Mouse (Mus musculus): ENCODE measurements around the gene Rin3.

Rin3 gene

GRCm38 (mm10) chr12:102302831-102303351 lies 20.0 kb downstream of the Rin3 start:
- no peak for DNase-seq (ENCODE audit: low read depth)

- no peak for DNase-seq (ENCODE audit: low read depth)
These were observed 21.0 kb downstream of the Rin3 start for GRCm38 (mm10) chr12:102303867-102304266.

- no peak for DNase-seq (ENCODE audit: low read depth)
These were observed 22.4 kb downstream of the Rin3 start for GRCm38 (mm10) chr12:102305069-102305836.

GRCm38 (mm10) chr12:102308001-102308456 lies 25.2 kb downstream of the Rin3 start:
- no peak for DNase-seq (ENCODE audit: low read depth)

GRCm38 (mm10) chr12:102308457-102309011 lies 25.7 kb downstream of the Rin3 start:
- peak; percentile 63 for DNase-seq (ENCODE audit: low read depth)

GRCm38 (mm10) chr12:102309099-102309799 lies 26.4 kb downstream of the Rin3 start:
- no peak for DNase-seq (ENCODE audit: low read depth)

GRCm38 (mm10) chr12:102309800-102310195 lies 26.9 kb downstream of the Rin3 start:
- no peak for DNase-seq (ENCODE audit: low read depth)

- DNase-seq (ENCODE audit: low read depth) = no peak
These were observed 27.4 kb downstream of the Rin3 start for GRCm38 (mm10) chr12:102310261-102310660.

GRCm38 (mm10) chr12:102311454-102311853 lies 28.6 kb downstream of the Rin3 start:
- no peak for DNase-seq (ENCODE audit: low read depth)

GRCm38 (mm10) chr12:102319150-102319549 lies 36.3 kb downstream of the Rin3 start:
- DNase-seq (ENCODE audit: low read depth) = no peak

GRCm38 (mm10) chr12:102319899-102320298 lies 37.1 kb downstream of the Rin3 start:
- no peak for DNase-seq (ENCODE audit: low read depth)

GRCm38 (mm10) chr12:102320322-102320721 lies 37.5 kb downstream of the Rin3 start:
- no peak for DNase-seq (ENCODE audit: low read depth)

- no peak for DNase-seq (ENCODE audit: low read depth)
These were observed 38.3 kb downstream of the Rin3 start for GRCm38 (mm10) chr12:102321064-102321728.

- DNase-seq (ENCODE audit: low read depth) = no peak
These were observed 39.0 kb downstream of the Rin3 start for GRCm38 (mm10) chr12:102321855-102322254.

- no peak for DNase-seq (ENCODE audit: low read depth)
These were observed 40.5 kb downstream of the Rin3 start for GRCm38 (mm10) chr12:102323392-102323791.

- no peak for DNase-seq (ENCODE audit: low read depth)
These were observed 41.5 kb downstream of the Rin3 start for GRCm38 (mm10) chr12:102324156-102324885.

- DNase-seq (ENCODE audit: low read depth) = no peak
These were observed 42.0 kb downstream of the Rin3 start for GRCm38 (mm10) chr12:102324886-102325220.

GRCm38 (mm10) chr12:102326753-102327340 lies 44.0 kb downstream of the Rin3 start:
- no peak for DNase-seq (ENCODE audit: low read depth)

GRCm38 (mm10) chr12:102327525-102327924 lies 44.7 kb downstream of the Rin3 start:
- DNase-seq (ENCODE audit: low read depth) = no peak

GRCm38 (mm10) chr12:102328090-102328489 lies 45.2 kb downstream of the Rin3 start:
- DNase-seq (ENCODE audit: low read depth) = no peak

- DNase-seq (ENCODE audit: low read depth) = peak; percentile 31
These were observed 47.3 kb downstream of the Rin3 start for GRCm38 (mm10) chr12:102330188-102330587.
